ENCODE assay signal across 20 mouse cellular contexts in genomic region chr16:29991876-29992380, GRCm38 (mm10).
"Had no signal": no experiment of that assay in that cellular context is flagged by ENCODE, and none has a peak within 500 bp of the region (broad histone marks: within the 10 kb centered on the region; RNA-seq: fewer than 3 reads in every experiment).

No protein-coding gene starts in this region.

- H3K36me3 ChIP-seq: liver, embryonic 15.5 days; lung, embryonic 15.5 days; midbrain, embryonic 12.5 days; midbrain, embryonic 15.5 days; neural tube, embryonic 12.5 days; neural tube, embryonic 15.5 days; stomach, embryonic 15.5 days had no signal

- H3K9me3 ChIP-seq: liver, embryonic 15.5 days; lung, embryonic 15.5 days; midbrain, embryonic 12.5 days; midbrain, embryonic 15.5 days; neural tube, embryonic 12.5 days; neural tube, embryonic 15.5 days; stomach, embryonic 15.5 days had no signal

- DNase-seq: kidney, postnatal 25 days; left cerebral cortex, postnatal 4 days; lung, adult 18-20 months; lung, postnatal 14 days; right cerebral cortex, adult 18-20 months; right cerebral cortex, postnatal 14 days; right cerebral cortex, postnatal 4 days; thymus, adult 2 months; thymus, postnatal 25 days had no signal

- H3K4me2 ChIP-seq: liver, embryonic 11.5 days; liver, embryonic 15.5 days; lung, embryonic 15.5 days; midbrain, embryonic 12.5 days; midbrain, embryonic 15.5 days; neural tube, embryonic 12.5 days; neural tube, embryonic 15.5 days; stomach, embryonic 15.5 days had no signal

- ATAC-seq: intestine, postnatal 0 days; midbrain, embryonic 15.5 days had no signal

- H3K9ac ChIP-seq: liver, embryonic 15.5 days; lung, embryonic 15.5 days; midbrain, embryonic 12.5 days; midbrain, embryonic 15.5 days; neural tube, embryonic 12.5 days; neural tube, embryonic 15.5 days; stomach, embryonic 15.5 days had no signal

- H3K27me3 ChIP-seq: liver, embryonic 15.5 days; lung, embryonic 15.5 days; midbrain, embryonic 15.5 days; stomach, embryonic 15.5 days had no signal

- H3K4me1 ChIP-seq: midbrain, embryonic 15.5 days had no signal

- H3K4me3 ChIP-seq: liver, embryonic 15.5 days; lung, embryonic 15.5 days; midbrain, embryonic 12.5 days; midbrain, embryonic 15.5 days; neural tube, embryonic 12.5 days; neural tube, embryonic 15.5 days; stomach, embryonic 15.5 days had no signal

- H3K27ac ChIP-seq: kidney, postnatal 0 days; liver, embryonic 15.5 days; lung, embryonic 15.5 days; macrophage; midbrain, embryonic 12.5 days; midbrain, embryonic 15.5 days; neural tube, embryonic 12.5 days; neural tube, embryonic 15.5 days; stomach, embryonic 15.5 days had no signal
